Mouse (Mus musculus) adrenal gland, postnatal 25 days (tissue): ENCODE results near the gene Slc16a14. TPM values are rescaled to one million over a fixed set of nuclear protein-coding genes. Genes with fewer than 3 reads are reported as not detected.

Source experiments
- DNase-seq: peaks from one replicate; pipeline ENCODE4 v3.0.0; 2021; ENCODE audit warnings: mixed read lengths
- total RNA-seq: library from RNA; stranded (reverse); gene quantifications from 2 replicates; pipeline ENCODE4 v1.2.3, GENCODE M21; 2021

Gene Slc16a14
- total RNA-seq, 1 experiment from 2014 or later, result 4.2 TPM

DNA sequence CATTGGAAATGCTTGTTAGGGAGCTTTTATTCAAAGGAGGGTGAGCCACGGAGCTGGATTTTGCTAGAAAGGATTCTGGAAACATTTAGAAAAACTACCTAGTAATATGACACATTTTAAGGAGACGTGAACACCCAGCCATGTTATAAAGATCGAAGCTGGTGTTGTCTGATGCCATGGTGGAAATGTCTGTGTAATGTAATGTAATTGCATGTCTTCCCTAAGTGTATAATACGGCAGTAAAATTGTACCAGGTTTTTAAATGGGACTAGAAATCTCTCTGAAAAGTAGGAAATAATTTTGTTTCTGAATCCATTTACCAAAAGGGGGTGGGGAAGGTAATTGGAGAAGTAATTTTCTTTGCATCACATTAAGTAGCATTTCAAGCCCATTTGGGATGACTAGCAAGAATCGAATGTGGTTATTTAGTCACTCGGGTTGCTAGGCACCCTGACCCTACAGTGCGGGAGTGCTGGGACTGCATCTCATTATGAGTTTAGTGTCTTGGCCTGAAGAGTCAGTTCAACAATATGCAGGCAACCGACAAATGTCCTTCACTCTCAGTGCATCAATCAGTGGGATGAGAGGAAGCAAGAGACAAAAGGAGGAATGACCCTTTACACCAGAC lies 24.6 kb downstream of the Slc16a14 start:
- no peak for DNase-seq

DNA sequence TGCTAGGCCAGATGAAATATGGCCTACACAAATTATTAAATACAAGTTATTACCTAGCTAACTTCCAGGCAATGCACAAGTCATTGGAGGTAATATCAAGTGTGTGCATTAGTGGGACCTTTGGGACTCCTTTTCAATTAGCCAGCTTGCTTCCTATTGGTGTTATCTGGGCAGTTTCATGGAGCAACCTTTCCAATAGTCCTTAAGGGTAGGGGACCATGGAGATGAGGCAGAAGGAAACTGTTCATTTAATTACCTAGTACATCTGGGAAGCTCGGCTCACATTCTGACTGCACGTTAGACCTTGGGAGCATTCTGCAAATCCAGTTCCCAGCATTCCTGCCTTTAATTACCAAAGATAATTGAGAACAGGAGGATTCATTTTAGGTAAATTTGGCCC lies 30.5 kb downstream of the Slc16a14 start:
- no peak for DNase-seq

DNA sequence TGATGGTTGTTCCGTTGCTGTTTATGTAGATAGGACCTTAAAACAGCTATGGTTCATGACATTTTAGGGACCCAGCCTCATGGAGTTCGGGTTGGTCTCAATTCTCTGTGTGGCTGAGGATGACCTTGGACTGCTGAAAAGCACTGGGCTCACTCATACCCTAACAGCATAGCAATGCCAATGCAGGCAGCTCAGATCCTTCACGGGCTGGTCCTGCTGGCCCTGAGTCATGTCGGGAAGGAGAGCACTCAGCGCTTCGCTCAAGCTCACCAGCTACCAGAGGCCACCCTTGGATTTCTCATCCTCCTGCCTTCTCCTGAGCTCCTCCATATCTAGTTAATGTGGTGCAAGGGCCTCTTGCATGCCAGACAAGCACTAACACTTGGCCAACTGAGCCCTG lies 35.8 kb downstream of the Slc16a14 start:
- DNase-seq, result peak; percentile 29

DNA sequence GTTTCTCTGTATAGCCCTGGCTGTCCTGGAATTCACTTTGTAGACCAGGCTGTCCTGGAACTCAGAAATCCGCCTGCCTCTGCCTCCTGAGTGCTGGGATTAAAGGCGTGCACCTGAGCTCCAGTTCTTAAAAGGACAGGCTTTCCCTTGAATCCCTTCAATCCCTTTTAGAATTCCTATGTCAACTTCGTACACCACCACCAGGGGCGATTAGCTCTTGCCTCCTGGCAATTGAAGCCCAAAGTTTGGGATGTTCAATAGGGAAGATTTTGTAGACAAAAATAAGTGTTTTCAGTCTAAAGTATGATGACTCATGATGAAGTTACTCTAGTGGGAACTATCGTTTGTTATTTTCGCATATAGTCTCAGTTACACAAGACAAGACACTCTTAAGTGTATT lies 37.6 kb downstream of the Slc16a14 start:
- no peak for DNase-seq

DNA sequence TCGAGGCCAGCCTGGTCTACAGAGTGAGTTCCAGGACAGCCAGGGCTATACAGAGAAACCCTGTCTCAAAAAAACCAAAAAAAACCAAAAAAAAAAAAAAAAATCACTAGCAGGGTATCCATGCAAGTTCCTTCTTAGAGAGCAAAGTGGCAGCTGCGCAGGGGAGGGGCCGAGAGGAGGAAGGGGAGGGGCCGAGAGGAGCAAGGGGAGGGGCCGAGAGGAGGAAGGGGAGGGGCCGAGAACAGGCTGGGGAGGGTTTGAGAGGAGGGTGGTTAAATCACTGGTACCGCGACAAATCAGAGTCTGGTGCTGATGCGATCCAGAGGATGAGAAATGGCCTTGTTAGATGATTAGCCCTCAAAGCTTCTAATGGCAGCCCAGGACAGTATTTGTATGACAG lies 43.2 kb downstream of the Slc16a14 start:
- no peak for DNase-seq

DNA sequence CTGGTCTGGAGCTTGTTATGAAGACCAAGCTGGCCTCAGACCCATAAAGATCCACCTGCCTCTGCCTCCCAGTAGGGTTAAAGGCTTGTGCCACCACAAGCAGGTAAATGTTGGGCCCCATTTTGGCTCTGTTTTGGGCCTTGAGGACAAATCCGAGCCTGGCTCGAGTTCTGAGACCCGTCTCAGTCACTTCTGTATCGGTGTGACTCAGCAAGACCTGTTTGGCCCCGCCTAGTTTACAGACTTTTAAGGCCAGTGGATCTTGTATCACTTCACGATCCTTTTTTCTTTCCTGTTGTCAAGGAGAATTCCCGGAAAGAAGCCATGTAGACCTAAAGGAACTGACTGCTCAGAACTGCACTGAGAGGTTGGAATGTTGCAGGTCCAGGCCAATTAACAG lies 44.4 kb downstream of the Slc16a14 start:
- DNase-seq, result no peak

DNA sequence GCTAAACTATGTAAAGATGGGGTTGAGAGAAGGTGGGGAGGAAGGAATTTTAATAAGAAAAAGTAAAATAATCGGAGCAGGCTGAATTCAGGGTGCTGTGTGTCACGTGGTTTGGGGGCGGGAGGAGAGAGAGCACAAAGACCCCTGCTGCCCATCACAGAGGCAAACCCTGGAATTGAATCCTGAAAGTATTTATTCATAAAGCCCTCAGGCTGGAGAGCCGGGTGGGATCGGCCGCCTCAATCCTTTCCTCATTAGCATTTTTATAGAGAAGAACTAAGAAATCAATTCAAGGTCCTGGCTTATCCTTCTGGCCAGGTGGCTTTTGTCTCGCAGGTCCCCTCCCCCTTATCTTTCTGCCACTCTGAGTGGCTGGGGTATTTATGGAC lies 44.9 kb downstream of the Slc16a14 start:
- DNase-seq, result no peak

DNA sequence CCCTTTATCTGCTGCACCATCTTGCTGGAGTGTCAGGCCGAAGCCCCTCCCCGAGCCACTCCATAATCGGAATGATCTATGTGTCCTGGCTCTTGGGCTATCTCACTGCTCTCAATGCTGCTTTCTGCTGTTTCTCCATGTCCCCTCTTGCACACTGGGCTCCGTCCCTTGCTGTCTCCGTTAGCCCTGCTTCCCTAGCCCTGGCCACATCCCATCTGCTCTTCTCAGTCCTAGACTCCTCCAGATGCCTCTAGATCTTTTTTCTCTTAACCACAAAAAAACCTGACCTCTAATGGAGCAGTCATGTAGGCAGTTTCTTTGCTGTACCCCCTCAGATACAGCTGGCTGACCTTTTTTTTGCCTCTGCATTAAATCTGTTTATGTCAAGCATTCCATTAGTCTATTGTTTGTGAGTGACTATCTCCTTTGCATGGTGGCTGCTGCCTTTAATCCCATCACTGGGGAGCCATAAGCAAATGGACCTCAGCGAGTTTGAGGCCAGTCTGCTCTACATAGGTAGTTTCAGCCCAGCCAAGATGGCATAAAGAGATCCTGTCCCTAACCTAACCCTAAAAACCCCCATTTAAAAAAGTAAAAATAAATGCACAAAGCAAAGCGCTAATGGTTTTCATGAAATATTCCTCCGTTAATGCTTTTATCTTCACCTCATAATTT lies 45.5 kb downstream of the Slc16a14 start:
- DNase-seq, result no peak

DNA sequence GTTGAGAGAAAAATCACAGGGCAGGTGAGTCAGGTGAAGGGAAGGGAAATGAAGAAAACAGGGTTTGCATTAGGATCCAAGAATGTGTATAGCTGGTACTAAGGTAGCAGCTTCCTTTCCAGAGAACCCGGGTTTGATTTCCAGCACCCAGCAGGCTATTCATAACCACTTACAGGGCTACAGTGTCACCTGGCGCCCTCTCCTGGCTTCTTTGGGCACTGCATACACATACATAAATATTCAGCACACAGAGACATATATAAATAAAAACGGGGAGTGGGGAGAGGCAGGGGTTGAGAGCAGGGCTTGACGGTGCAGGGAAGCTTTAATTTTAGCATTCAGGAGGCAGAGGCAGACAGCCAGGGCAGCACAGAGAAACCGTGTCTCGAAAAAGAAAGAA lies 49.0 kb downstream of the Slc16a14 start:
- no peak for DNase-seq

DNA sequence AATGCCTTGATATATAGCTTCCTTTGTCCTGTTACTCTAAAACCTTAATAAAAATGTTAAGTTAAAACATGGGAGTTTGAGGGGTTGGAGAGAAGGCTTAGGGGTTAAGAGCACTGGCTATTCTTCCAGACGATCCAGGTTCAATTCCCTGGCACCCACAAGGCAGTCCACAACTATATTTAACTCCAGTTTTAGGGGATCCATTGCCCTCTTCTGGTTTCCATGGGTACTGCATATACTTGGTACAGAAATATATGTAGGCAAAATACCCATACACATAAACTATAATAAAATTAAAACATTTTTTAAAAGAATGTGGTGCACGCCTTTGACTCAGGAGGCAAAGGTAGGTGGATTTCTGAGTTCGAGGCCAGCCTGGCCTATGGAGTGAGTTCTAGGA lies 49.8 kb downstream of the Slc16a14 start:
- no peak for DNase-seq

DNA sequence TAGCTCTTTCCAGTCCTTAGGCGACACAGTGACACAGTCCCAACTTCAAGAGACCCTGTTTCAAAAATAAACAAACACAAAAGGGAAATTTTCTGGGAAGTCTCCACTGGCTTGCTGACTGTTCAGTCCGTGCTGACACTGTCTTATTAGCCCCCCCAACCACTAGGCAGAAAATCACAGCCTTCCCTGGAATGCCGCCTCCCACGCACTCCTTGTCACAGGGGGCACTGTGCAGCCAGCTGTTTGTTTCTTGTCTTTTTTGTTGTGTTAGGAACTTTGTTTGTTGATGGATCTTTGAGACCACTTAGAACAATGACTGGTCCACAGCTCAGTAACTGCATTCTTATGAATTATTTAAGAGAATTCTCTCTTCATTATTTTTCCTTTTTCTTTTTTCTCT lies 51.0 kb downstream of the Slc16a14 start:
- DNase-seq, result no peak

DNA sequence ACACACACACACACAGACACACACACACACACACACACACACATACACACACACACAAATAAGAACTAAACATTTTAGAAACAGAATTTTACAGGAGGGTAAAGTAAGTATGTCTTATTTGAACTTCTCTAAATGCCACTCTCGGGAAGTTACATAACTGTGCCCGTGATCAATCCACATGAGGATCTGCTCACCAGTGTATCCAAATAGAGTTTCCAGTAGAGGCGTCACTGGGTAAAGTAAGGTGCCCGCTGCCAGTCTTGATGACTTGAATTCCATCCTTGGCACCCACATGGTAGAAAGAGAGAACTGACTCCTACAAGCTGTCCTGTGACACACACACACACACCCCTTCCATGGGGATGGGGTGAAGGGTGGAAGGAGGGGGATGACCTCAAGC lies 52.0 kb downstream of the Slc16a14 start:
- DNase-seq, result no peak

DNA sequence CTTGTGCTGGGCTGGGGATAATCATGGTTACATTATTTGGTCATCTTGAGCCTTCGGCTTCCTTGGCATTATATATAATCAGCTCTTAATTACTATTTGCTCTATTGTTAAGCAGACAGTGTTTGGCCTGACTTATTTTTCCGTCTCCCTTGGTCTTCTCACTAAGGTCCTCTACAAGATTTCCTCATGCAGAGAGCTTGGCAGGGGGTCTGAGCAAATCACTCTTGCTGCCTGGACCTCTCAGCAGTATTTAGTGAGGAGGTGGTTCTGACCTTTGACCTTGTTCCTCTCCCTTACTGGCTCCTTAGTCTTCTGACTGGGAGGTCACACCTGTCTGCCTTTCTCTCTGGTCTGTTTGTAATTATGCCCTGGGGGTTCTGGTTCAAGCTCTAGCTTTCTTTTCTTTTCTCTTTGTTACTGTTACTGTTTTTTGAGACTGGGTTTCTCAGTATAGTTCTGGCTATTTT lies 52.8 kb downstream of the Slc16a14 start:
- no peak for DNase-seq

DNA sequence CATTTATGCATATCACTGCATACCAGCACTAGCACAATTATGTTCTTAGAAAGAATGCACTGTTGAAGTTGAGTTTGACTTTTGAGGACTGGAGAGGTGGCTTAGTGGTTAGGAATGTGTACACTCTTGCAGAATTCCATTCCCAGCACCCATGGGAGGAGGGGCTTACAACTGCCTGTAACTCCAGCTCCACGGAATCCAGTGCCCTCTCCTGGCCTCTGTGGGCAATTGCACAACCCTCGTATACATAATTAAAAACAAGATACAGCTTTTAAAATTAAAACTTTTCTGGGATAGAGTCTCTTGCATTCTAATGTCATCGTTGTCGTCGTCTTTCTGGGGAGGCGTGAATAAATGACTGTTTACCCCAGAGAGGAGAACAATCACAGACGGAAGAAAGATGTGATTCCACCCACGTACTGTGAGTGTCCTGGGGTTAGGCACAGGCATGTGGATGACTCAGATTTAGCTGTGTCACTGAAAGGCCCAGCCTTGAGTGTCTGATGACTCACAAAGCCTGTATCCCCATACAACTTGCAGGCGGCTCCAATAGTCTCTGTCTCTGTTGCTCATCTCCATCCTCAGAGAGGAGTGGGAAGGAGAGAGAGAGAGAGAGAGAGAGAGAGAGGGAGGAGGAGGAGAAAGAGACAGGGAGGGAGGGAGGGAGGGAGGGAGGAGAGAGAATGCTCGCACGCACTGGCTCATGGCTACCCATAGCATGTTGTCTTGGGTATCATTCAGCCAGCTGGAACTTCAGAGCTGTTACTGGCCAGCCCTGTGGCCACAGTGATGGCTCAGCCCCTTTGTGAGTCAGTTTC lies 53.5 kb downstream of the Slc16a14 start:
- DNase-seq, result peak; percentile 27

DNA sequence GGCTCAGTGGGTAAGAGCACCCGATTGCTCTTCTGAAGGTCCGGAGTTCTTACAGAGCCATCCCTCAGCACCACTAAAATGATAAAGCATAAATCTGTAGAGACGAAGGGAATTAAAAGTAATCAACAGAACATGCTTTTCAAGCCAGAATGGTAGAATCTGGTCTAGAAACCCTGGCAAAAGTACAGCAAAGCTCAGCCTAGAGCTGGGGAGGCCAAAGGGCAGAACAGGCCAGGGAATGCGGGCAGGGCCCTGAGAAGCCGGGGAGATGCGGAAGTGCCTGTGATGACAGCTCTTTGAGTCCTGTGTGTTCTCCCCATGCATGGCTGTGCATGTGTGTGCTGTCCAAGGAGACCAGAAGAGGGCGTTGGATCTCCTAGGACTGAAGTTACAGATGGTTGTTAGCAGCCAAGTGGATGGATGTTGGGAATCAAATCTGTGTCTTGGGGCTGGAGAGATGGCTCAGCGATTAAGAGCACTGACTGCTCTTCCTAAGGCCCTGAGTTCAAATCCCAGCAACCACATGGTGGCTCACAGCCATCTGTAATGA lies 55.3 kb downstream of the Slc16a14 start:
- DNase-seq, result no peak

DNA sequence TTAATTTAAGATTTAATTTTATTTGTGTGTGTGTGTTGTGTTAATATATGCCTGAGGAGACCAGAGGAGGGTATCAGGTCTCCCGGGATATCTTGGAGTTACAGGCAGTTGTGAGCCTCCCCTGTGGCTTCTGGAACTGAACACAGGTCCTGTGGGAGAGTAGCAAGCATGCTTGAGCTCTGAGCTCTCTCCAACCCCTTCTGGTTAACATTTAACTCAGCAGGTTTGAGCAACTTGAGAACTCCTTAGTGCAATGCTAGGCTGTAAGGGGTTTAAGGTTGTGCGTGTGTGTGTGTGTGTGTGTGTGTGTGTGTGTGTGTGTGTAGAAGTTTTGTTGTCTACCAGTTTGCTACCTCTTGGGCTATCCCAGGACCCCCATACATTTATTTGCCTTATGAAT lies 57.3 kb downstream of the Slc16a14 start:
- DNase-seq, result no peak

DNA sequence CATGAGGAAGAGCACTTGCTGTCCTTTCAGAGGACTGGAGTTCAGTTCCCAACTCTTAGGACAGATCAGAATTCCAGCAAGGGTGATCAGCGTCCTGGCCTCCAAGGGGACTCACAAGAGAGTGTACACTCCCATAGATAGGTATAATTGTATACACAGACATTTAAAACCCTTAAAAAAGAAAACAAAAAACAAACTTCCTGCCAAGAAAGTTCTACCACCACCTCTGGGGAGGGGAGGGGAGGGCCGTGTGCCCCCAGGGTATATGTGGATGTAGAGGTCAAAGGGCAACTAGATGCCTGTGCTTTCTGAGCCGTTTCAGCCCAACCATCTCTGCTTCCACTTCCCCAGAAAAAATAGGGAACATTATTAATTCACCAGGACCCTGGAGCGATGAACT lies 62.0 kb downstream of the Slc16a14 start:
- DNase-seq, result no peak

DNA sequence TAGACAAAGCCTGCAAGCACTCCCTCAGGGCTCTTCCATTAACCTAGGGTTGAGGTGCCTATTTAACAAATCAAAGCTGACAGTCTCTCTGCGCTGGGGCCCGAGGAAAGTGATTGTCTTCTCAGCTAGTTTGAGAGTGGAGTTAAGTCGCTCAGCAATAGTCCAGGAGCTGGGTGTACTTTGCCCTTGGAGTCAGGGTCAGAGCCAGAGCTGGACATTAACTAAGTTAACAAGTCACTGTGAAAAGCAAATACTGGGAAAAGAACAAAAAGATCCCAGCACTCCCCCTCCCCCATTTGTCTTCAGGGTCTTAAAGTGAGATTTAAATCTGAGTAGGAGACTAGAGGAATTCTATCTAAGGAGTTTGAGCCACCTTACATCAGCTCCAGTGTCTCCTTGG lies 62.8 kb downstream of the Slc16a14 start:
- DNase-seq, result no peak

DNA sequence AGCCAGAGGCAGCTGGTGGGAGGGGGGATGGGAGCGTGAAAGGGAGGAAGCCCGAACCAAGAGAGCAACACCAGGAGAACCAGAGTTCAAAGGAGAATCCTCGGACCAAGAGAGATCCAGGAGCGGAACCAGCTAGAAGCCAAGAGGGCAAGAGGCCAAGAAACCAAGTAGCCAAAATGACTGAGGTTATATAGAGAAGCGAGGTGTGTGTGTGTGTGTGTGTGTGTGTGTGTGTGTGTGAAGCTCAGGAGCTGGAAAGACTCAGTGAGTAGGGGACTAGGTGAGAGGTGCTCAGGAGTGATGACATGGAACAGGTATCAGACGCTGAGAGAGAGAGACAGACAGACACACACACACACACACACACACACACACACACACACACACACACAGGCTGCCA lies 63.8 kb downstream of the Slc16a14 start:
- DNase-seq, result no peak

DNA sequence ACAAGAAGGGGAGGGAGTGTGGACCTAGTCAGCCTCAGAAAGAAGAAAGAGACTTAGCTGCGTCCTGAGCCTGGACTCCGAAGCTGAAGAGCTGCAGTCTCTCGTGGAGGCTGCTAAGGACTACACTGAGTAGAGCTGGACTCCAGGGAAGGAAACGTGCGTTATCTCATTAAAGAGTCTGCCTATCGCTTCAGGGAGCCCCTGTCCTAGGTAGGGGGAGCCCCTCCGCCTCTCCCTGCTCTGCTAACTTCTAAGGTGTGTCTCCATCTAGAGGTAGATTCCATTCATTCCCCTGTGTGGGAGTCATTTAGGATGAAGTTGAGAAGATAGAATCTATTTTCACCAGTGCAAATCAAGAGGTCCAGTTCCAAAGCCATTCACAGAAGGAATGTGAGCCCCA lies 65.4 kb downstream of the Slc16a14 start:
- DNase-seq, result no peak

DNA sequence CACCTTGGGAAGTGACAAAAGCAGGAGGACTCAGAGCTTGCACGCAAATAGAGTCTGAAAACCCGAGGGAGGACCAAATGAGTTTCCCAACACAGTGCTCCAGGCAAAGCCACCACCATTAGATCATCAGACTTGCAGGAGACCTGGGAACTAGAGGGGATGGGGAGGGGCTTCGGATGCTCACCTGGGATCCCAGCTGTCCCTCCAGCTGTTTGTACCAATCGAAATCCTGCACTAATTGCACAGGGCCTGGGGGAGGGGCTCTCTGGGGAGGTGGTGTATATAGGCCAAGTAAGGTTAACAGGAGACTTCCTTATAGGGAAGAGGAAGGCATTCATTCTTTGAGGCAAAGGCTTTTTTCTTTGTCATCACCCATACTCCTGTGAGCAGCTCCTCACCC lies 66.1 kb downstream of the Slc16a14 start:
- no peak for DNase-seq

DNA sequence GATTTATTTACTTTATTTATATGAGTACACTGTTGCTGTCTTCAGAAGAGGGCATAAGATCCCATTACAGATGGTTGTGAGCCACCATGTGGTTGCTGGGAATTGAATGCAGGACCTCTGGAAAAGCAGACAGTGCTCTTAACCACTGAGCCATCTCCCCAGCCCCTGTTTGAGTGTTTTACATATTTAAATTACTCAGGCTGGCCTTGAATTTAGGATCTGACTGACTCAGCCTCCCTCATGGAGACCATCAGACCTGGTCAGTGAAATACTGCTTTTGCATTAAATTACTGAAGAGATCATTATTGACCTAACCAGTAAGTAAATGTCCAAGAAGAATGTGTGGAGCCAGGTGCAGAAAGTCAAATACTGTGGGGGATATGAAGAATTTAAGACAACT lies 66.6 kb downstream of the Slc16a14 start:
- DNase-seq, result no peak

DNA sequence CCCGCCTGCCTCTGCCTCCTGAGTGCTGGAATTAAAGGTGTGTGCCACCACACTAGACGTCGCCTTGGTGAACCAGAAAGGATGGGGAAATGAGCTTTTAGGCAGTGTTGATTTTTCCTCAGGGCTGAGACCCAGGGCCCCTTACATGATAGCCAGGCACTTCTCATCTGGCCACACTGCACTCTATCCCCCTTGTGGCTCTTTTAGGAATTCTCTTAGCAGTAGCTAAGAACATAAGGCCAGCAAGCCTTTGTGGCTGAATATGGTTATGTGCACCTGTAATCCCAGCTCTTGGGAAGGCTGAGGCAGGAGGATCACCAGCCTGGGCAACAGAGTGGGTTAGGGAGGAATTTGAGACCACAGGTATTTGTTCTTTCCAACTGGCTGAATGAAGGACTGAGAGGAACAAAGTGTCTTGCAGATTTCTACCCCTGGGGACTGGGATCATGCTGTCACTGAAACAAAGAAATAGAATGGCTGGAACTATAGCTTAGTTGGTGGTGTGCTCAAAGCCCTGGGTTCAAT lies 68.2 kb downstream of the Slc16a14 start:
- DNase-seq, result no peak
